Mouse (Mus musculus) liver (tissue): ENCODE data around the gene Dtx4.

Experiments used
- DNase-seq: peaks from one replicate; pipeline ENCODE4 v3.0.0-alpha.2; 2020; ENCODE audit warnings: mixed read lengths

The Dtx4 gene

GRCm38 (mm10) chr19:12493453-12494186 lies 7.6 kb downstream of the Dtx4 start:
- DNase-seq, result no peak

GRCm38 (mm10) chr19:12491636-12492035 lies 9.6 kb downstream of the Dtx4 start:
- no peak for DNase-seq

GRCm38 (mm10) chr19:12489675-12490570 lies 11.3 kb downstream of the Dtx4 start:
- no peak for DNase-seq

GRCm38 (mm10) chr19:12488969-12489674 lies 12.1 kb downstream of the Dtx4 start:
- peak; percentile 51 for DNase-seq

GRCm38 (mm10) chr19:12488205-12488966 lies 12.9 kb downstream of the Dtx4 start:
- DNase-seq, result peak; percentile 36

GRCm38 (mm10) chr19:12487511-12488204 lies 13.6 kb downstream of the Dtx4 start:
- no peak for DNase-seq

- DNase-seq, result peak; percentile 23
Measured at GRCm38 (mm10) chr19:12486875-12487274, 14.4 kb downstream of the Dtx4 start.

GRCm38 (mm10) chr19:12485631-12486030 lies 15.6 kb downstream of the Dtx4 start:
- no peak for DNase-seq

- no peak for DNase-seq
Measured at GRCm38 (mm10) chr19:12485223-12485622, 16.0 kb downstream of the Dtx4 start.

- no peak for DNase-seq
Measured at GRCm38 (mm10) chr19:12484210-12484609, 17.0 kb downstream of the Dtx4 start.

- DNase-seq, result no peak
Measured at GRCm38 (mm10) chr19:12483782-12484181, 17.5 kb downstream of the Dtx4 start.

- DNase-seq, result no peak
Measured at GRCm38 (mm10) chr19:12478369-12478768, 22.9 kb downstream of the Dtx4 start.

GRCm38 (mm10) chr19:12476721-12477270 lies 24.5 kb downstream of the Dtx4 start:
- no peak for DNase-seq

- DNase-seq, result peak; percentile 51
Measured at GRCm38 (mm10) chr19:12475380-12476250, 25.6 kb downstream of the Dtx4 start.

GRCm38 (mm10) chr19:12473951-12474350 lies 27.3 kb downstream of the Dtx4 start:
- DNase-seq, result no peak

- no peak for DNase-seq
Measured at GRCm38 (mm10) chr19:12473201-12473641, 28.0 kb downstream of the Dtx4 start.

- DNase-seq, result no peak
Measured at GRCm38 (mm10) chr19:12472381-12472976, 28.8 kb downstream of the Dtx4 start.

GRCm38 (mm10) chr19:12471866-12472265 lies 29.4 kb downstream of the Dtx4 start:
- DNase-seq, result no peak

GRCm38 (mm10) chr19:12467436-12467835 lies 33.8 kb downstream of the Dtx4 start:
- peak; percentile 24 for DNase-seq

- peak; percentile 35 for DNase-seq
Measured at GRCm38 (mm10) chr19:12466204-12466603, 35.0 kb downstream of the Dtx4 start.
